Mouse (Mus musculus) ES-Bruce4 (cell line): ENCODE measurements around the gene Eif5b.

Source experiments
- CTCF ChIP-seq: IDR thresholded peaks from one replicate; pipeline ENCODE4 v1.8.1; 2011; ENCODE audit warnings: low read depth, low read length
- EP300 ChIP-seq: IDR thresholded peaks from 2 replicates; pipeline ENCODE4 v1.6.1; 2011; ENCODE audit warnings: low read depth, low read length; ENCODE audit not compliant: insufficient read depth
- POLR2A ChIP-seq: IDR thresholded peaks from one replicate; pipeline ENCODE4 v1.8.1; 2011; ENCODE audit warnings: low read length; ENCODE audit not compliant: insufficient read depth

- no peak for TF ChIP-seq CTCF
- no peak for TF ChIP-seq EP300
- TF ChIP-seq POLR2A, result no peak
Observed at GRCm38 (mm10) chr1:37971520-37971919, 26.3 kb upstream of the Eif5b start.
